Mouse (Mus musculus): ENCODE data around the gene Ggt5.

GRCm38 (mm10) chr10:75649001-75649400 lies 59.9 kb downstream of the Ggt5 start:
- TF ChIP-seq CTCF (IDR thresholded peaks at IDR 0.05) = no peak
- no peak for TF ChIP-seq POLR2A (IDR thresholded peaks at IDR 0.05; ENCODE audit: insufficient read depth, low read depth, low read length)
